Mouse (Mus musculus) heart, adult 10 weeks (tissue): ENCODE measurements around the gene Trafd1. TPM values are rescaled to one million over a fixed set of nuclear protein-coding genes. Genes with fewer than 3 reads are reported as not detected.

Source experiments
- polyA plus RNA-seq: library from polyadenylated mRNA; stranded (reverse); fragments of 350-450 nt; fragmentation: Illumina TruSeq; extraction: RNeasy Lipid Tissue Mini Kit (QIAGEN cat#74804); gene quantifications from one replicate; pipeline ENCODE4 v1.2.3, GENCODE M21; 2014; ENCODE audit warnings: low read depth, low replicate concordance

The Trafd1 gene
- 72.0 TPM for polyA plus RNA-seq

GRCm38 (mm10) chr5:121385461-121386119, at the start of gene Trafd1:
Gene Trafd1 (minus strand): TSS chr5:121385632.

DNA sequence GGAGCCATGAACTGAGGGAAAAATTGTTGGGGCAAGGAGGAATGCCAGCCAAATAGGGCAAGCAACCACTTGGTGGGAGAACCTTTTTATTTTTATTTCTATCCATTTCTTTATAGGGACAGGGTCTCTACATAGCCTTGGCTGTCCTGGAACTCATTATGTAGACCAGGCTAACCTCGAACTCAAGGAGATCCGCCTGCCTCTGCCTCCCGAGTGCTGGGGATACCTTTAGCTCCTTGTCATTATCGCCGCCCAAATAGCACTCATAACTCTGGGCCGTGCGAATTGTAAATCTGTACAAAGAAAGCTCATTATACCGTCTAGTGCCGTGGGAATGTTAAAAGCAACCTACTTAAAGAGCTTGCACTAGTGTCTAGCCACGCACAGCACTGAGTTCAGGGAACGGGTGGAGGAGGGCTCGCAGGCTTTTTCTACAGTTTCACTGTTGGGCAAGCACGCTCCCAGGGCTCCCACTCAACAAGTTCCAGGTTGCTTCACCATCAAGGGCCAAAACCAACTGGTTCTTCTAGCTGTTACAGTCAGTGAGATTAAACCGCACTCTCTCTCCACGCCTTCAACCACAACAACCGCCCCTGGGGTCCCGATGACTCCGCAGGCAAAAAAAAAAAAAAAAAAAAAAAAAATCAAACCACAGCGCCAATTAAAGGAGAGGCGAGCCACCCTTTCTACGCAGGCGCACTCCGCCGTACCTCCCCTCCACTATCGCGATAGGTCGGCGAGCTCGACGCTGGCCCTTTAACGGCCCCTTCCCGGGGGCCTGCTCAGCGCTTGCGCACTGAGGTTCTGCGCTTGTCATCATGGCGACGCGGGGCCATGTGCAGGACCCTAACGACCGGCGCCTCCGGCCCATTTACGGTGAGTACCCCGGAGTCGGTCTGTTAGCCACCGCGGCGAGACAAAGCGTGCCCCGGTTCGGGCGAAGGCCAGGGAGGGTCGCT, 12.0 kb upstream of the Trafd1 start, which contains the start of gene Naa25:
Gene Naa25, plus strand, starts transcription at position 750 of the 959 bp plus-strand sequence.

Other genes starting within 250 kb of the Trafd1 start
- gene Ptpn11, start 194.2 kb downstream of the Trafd1 start, polyA plus RNA-seq: 120 TPM
- 459 TPM for gene Rpl6, start 181.2 kb downstream of the Trafd1 start, polyA plus RNA-seq
- 10.0 TPM for gene Hectd4, start 165.4 kb downstream of the Trafd1 start, polyA plus RNA-seq
- 15.9 TPM for gene Naa25, start 12.3 kb upstream of the Trafd1 start, polyA plus RNA-seq
- gene Tmem116, start 66.3 kb upstream of the Trafd1 start, polyA plus RNA-seq: 8.3 TPM
- gene Erp29, start 66.9 kb upstream of the Trafd1 start, polyA plus RNA-seq: 85.9 TPM
- not detected for gene Adam1b, start 117.8 kb upstream of the Trafd1 start, polyA plus RNA-seq
- gene Adam1a, start 159.8 kb upstream of the Trafd1 start, polyA plus RNA-seq: 4.3 TPM
- not detected for gene Gm42878, start 159.8 kb upstream of the Trafd1 start, polyA plus RNA-seq
- gene Mapkapk5, start 160.3 kb upstream of the Trafd1 start, polyA plus RNA-seq: 107 TPM
- gene Aldh2, start 208.2 kb upstream of the Trafd1 start, polyA plus RNA-seq: 503 TPM
- 99.9 TPM for gene Acad12, start 233.3 kb upstream of the Trafd1 start, polyA plus RNA-seq